Mouse (Mus musculus) bone marrow macrophage, adult 2 months (primary cell): ENCODE measurements around the gene Nbea.

ENCODE experiments used
- CTCF ChIP-seq: IDR thresholded peaks from 2 replicates; pipeline ENCODE4 v1.5.1; 2012; ENCODE audit warnings: low read depth, mild to moderate bottlenecking, low read length, moderate library complexity
- POLR2A ChIP-seq: IDR thresholded peaks from 2 replicates; pipeline ENCODE4 v1.6.1; 2012; ENCODE audit warnings: mild to moderate bottlenecking, low read depth, low read length, borderline replicate concordance

DNA sequence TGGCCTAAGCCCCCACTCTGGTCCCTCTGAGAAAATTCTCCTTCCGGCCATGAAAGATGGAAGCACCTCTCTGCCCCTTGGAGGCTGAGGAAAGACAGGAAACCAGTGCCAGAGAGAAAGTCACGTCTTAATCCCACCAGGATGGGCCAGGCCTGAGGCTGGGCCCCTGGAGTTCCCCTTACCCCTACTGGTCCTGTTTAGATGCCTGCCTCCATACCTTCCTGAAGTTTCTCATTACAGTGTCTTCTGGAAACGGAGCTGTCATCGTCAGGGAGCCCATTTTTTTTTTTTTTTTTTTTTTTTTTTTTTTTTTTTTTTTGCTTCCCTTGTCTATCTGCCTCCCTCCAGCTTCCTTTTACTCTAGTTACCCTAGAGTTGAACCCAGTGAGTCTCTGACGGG lies 571.5 kb downstream of the Nbea start:
- TF ChIP-seq POLR2A, result no peak
- TF ChIP-seq CTCF, result no peak
